ENCODE assay signal across 8 mouse cellular contexts in genomic region chr16:93710924-93711323, GRCm38 (mm10). TPM values are rescaled to one million over a fixed set of nuclear protein-coding genes. Genes with fewer than 3 reads are reported as not detected.
DNase-seq lines count a peak whose midpoint lies in the region; ATAC-seq and TF ChIP-seq lines count a peak whose summit lies in the region.

No protein-coding gene starts in this region.

- peak; percentile 48 for ATAC-seq in hindbrain, embryonic 16.5 days

- peak; percentile 88 for DNase-seq in ZHBTc4 (ENCODE audit: low read depth, low spot score)
- DNase-seq in cerebellum, postnatal 36 days = peak; percentile 75 to 84
- peak; percentile 67 to 89 for DNase-seq in frontal cortex, postnatal 36 days (ENCODE audit: low spot score in 2 of 2)
- DNase-seq in left cerebral cortex, adult 2 months (ENCODE audit: extremely low spot score in 1 of 2, low spot score in 2 of 2) = peak; percentile 60 to 63
- peak; percentile 76 to 81 for DNase-seq in right cerebral cortex, adult 2 months (ENCODE audit: low spot score in 2 of 2)
- DNase-seq in urinary bladder, postnatal 25 days (ENCODE audit: low spot score) = peak; percentile 60

- peak overlapping the region; percentile 86 for H3K4me3 ChIP-seq in hindbrain, embryonic 16.5 days (ENCODE audit: low read length)
- peak overlapping the region; percentile 85 for H3K4me3 ChIP-seq in left cerebral cortex, adult 2 months
- H3K4me3 ChIP-seq in macrophage (ENCODE audit: inconsistent target) = peak overlapping the region; percentile 46

- peak; percentile 82 for TF ChIP-seq CTCF in left cerebral cortex, adult 2 months (IDR thresholded peaks at IDR 0.05)

- intact Hi-C loops in left cerebral cortex, adult 2 months (cut with DNase I) = no loop called here

- WGBS in hindbrain, embryonic 16.5 days = 2% methylated on average over 11 of the region's 11 CpGs
- WGBS in macrophage (ENCODE audit: missing documents) = under 1% methylated on average over 10 of the region's 11 CpGs

- peaks cover 7% of the 10 kb centered on the region for H3K4me1 ChIP-seq in hindbrain, embryonic 16.5 days (ENCODE audit: control insufficient read depth, insufficient read depth, low read depth, low read length)

- H3K27ac ChIP-seq in hindbrain, embryonic 16.5 days (ENCODE audit: low read depth, low read length) = peak overlapping the region; percentile 41
- H3K27ac ChIP-seq in left cerebral cortex, adult 2 months = peak overlapping the region; percentile 88
- H3K27ac ChIP-seq in macrophage = 0 out of 2 replicates have a peak overlapping the region, but pooled peaks have one; percentile 12

- peaks cover 7% of the 10 kb centered on the region for H3K27me3 ChIP-seq in hindbrain, embryonic 16.5 days (replicated peaks; ENCODE audit: control insufficient read depth, insufficient read depth, low read length)

- no peaks in the 10 kb centered on the region for H3K36me3 ChIP-seq in hindbrain, embryonic 16.5 days (ENCODE audit: control insufficient read depth, insufficient read depth, low read length)
- peaks cover 1% of the 10 kb centered on the region; the same call in 1 of the 2 replicates for H3K36me3 ChIP-seq in macrophage (ENCODE audit: inconsistent target)

- H3K4me2 ChIP-seq in hindbrain, embryonic 16.5 days (ENCODE audit: low read length) = peak overlapping the region; percentile 58

- H3K79me2 ChIP-seq in macrophage (ENCODE audit: inconsistent target) = peaks cover 30% of the 10 kb centered on the region; the same call in 1 of the 2 replicates

- H3K9ac ChIP-seq in hindbrain, embryonic 16.5 days (ENCODE audit: low read depth, low read length) = peak overlapping the region; percentile 45

- H3K9me3 ChIP-seq in hindbrain, embryonic 16.5 days (ENCODE audit: control insufficient read depth, low read length) = no peaks in the 10 kb centered on the region

RNA-seq across cellular contexts. Expression of gene Dop1b, which starts 0.8 kb away (rescaled TPM):
- 36.9 and 45.2 TPM in 2 replicates for polyA plus RNA-seq in hindbrain, embryonic 16.5 days (2015; fragmentation: Nextera tagmentation; extraction: Ambion mirVana)
- 100 to 1,000 TPM in 1 of 2 experiments, 10 to 100 TPM in 1; 98.5 to 117 TPM for total RNA-seq in left cerebral cortex, adult 2 months (2021)
- total RNA-seq in macrophage (2018; cell fraction: chromatin; rRNA removed) = 100 to 1,000 TPM; 102 to 263 (median 143) TPM
- 10 to 100 TPM; 29.1 to 56.1 (median 36.6) TPM for total RNA-seq in macrophage (2018; cell fraction: cytosol; rRNA removed)
- total RNA-seq in macrophage (2018; cell fraction: nucleus; rRNA removed) = 100 to 1,000 TPM in 7 of 26 experiments, 10 to 100 TPM in 19; 58.1 to 121 (median 88.9) TPM
- polyA plus RNA-seq in macrophage (2018) = 22.6 to 30.7 TPM (median 29.9 TPM) in 3 replicates

RNA-seq across cellular contexts. Expression of gene Cbr3, which starts 27.9 kb away (rescaled TPM):
- polyA plus RNA-seq in hindbrain, embryonic 16.5 days (2015; fragmentation: Nextera tagmentation; extraction: Ambion mirVana) = 2.6 and 4.1 TPM in 2 replicates
- total RNA-seq in left cerebral cortex, adult 2 months (2021) = 10 to 100 TPM; 16.1 to 16.9 TPM
- 1 to 10 TPM in 15 of 26 experiments, under 1 TPM in 3, not detected in 8; 0.70 to 6.8 (median 1.5) TPM for total RNA-seq in macrophage (2018; cell fraction: chromatin; rRNA removed)
- 10 to 100 TPM in 12 of 26 experiments, 1 to 10 TPM in 14; 4.8 to 17.5 (median 9.3) TPM for total RNA-seq in macrophage (2018; cell fraction: cytosol; rRNA removed)
- total RNA-seq in macrophage (2018; cell fraction: nucleus; rRNA removed) = 1 to 10 TPM in 25 of 26 experiments, under 1 TPM in 1; 0.87 to 9.8 (median 2.9) TPM
- polyA plus RNA-seq in macrophage (2018) = 9.0 to 19.4 TPM (median 16.4 TPM) in 3 replicates

Comparison
In these comparisons a context has a peak if more than half of its experiments do, and no peak if none do; other contexts are left out.
1. Peak in every context shown above with its lines: DNase-seq, ATAC-seq, H3K4me3 ChIP-seq and H3K27ac ChIP-seq.
2. H3K27ac ChIP-seq: peak in every context shown above with its lines; median percentile 88 in left cerebral cortex, adult 2 months; 41 in hindbrain, embryonic 16.5 days; 12 in macrophage.